Mouse (Mus musculus) brain, adult 2 months (tissue): ENCODE results near the gene 9130409I23Rik.

Experiments used
- DNase-seq: peaks from one replicate; pipeline ENCODE4 v3.0.0; 2011; ENCODE audit warnings: low read depth, low spot score

The 9130409I23Rik gene

DNA sequence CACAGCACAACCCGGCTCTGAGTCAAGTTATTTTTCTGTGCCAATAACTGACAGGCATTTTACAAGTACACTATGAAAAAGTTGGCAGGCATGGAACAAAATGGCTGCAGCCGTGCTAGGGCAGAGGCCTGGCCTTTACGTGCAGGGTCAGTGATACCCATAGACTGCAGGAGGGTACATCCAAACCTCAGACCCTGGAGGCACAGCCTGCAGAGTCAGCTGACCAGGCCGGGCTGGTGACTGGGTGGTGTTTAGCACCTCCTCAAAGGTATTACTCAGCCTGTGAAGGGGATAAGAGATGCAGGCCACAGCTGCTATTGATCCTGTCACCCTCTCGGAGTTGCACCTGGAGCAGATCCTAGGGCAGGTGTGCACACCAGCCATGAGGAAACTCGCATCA lies at the start of gene 9130409I23Rik:
TSS of gene 9130409I23Rik (plus strand) at position 301 of the 400 bp plus-strand sequence.
- no peak for DNase-seq

DNA sequence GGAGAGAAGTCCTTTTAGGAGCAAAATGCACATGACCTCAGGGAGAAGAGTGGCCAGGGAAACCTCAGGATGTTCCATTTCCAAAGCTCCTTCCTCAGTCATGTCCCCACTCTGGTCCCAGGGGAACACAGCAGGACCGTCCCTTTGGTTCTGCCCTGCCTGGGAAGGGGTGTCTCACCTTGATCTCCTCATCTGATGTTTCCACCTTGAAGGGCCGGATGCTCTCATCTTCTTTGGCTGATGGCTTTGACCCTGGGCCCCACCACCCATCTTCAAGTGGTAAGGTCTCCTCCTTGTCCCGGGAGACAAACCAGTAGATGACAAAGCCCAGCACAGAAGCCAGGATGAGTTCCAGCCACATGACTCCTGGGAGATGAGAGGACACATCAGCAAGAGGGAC lies 49.4 kb upstream of the 9130409I23Rik start:
- DNase-seq = no peak

DNA sequence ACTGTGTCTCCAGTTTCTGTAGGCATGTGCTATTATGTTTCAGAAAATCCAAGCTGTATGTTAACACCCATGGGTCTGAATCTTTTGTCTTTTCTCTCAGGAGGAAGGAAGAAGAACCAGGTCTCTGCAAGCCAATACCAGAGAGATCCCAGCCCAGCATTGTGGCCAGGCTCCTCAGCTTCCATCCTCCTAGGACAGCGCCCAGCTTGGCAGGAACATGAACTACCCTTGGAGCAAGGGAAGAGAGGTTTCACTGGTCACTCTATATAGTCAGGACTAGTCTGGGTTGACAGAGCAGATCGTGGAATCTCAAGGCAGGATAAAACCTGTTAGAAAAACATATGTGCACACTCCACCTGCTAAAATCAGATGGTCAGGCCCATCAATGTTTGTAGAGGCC lies 47.2 kb upstream of the 9130409I23Rik start:
- DNase-seq = no peak

DNA sequence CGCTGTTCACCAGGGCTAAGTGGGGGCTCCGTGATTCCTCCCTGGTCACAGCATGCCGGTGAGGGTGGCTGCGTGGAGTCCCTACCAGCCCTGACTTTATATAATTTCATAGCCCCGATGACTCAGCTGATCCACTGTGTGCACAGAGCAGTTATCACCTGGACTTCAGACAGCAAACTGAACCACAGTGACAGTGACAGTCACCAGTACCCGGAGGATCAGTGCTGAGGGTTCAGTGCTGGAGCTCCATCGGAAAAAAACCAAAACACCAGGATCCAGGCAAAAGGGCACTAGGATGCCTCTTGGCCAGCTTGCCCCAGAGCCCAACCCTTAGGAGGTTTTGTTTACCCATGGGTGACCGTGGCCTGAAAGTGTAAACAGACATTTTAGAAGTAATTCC lies 45.7 kb upstream of the 9130409I23Rik start:
- DNase-seq = no peak

DNA sequence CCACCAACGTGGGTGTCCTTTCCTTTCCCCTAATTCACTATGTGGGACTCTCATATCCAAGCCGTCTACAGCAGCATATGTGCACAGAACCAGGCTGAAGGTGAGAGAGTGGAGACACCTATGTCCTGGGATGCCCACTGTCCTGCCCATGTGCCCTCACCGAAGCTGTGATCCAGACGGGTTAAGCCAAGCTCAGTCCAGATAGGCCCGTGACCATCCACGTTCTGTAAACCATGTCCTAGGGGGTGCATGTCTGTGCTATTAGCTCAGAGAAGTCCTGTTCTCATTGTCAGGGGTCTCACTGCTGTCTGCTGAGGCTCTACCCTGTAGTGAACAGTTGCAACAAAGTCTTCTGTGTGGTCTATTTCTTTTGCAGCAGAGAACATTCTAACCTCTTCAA lies 43.2 kb upstream of the 9130409I23Rik start:
- no peak for DNase-seq

DNA sequence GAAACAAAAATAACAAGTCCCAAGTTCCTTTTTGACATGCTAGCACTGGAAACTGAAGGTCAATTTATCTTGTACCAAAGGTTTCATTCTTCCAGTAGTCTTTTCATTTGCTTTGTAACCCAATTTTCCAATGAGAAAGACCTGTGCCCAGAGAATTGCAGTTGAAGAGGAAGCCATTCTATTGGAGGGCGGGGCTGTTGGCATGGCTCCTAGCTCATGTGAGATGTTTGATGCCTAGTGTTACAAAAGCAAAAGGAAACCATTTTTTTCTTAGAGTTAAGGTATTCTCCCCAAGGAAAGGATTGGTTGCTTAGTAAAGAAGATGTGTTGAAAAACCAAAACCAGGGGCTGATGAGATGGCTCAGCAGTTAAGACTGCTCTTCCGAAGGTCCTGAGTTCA lies 42.8 kb upstream of the 9130409I23Rik start:
- DNase-seq = no peak

GRCm38 (mm10) chr1:181009011-181009590 lies 41.9 kb upstream of the 9130409I23Rik start:
- no peak for DNase-seq

- peak; percentile 92 for DNase-seq
Measured at GRCm38 (mm10) chr1:181009754-181010153, 41.3 kb upstream of the 9130409I23Rik start.

- no peak for DNase-seq
Measured at GRCm38 (mm10) chr1:181010171-181010932, 40.7 kb upstream of the 9130409I23Rik start.

GRCm38 (mm10) chr1:181011601-181012000 lies 39.4 kb upstream of the 9130409I23Rik start:
- no peak for DNase-seq

DNA sequence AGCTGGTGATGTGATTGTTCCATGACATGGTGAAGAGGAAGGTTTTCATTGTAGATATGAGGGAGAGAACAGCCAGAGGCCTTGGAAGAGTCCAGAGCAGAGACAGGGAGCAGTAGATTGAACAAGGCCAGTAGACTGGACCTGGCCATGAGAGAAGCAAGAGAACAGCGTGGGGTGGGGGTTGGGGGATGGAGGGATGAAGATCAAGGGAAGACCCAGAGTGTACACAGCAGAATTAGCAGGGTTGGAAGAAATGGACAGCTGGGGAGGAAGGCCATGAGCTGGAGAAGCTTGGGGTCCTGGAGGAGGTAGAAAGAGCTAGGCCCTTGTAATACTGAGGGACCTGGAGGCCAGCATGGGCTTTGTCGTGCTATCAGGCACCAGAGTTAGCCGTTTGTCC lies 38.6 kb upstream of the 9130409I23Rik start:
- no peak for DNase-seq

- no peak for DNase-seq
Measured at GRCm38 (mm10) chr1:181013446-181013845, 37.6 kb upstream of the 9130409I23Rik start.

- DNase-seq = peak; percentile 47
Measured at GRCm38 (mm10) chr1:181014731-181015500, 36.1 kb upstream of the 9130409I23Rik start.

DNA sequence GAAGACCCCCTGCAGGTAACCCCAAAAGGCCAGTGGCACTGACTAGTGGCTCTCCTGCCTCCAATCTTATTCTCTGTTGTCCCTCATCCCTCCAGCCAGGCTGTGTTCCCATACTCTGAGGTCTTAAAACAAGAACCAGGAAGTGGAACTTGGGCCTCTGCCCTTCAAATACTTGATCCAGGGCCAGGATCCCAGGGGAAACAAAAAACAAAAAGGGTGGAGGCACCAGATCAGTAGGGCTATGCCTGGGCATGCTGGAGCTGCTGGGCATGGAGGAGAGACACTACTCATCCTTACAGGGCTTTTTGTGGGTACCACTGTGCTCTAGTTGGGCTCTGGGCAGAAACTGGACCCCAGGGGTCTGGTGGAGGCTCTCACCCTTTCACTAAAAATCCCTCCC lies 35.5 kb upstream of the 9130409I23Rik start:
- peak; percentile 36 for DNase-seq

DNA sequence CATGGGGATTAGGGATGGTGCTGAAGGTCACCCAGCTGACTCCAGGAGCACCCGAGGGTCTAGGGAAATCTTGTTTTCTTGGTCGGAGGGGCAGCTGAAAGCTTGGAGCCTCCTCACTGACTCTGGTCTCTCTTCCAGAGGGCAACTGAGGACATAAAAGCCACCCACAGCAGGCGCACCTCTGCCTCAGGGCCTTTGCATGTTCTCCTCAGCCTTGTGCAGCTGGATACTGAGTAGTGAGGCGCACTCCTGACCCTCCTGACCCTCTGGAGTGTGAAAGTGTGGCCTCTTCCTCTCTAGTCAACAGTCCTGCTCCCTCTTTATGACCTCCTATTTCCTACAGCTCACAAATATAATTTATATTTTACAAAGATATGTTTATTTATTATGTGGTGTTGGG lies 35.0 kb upstream of the 9130409I23Rik start:
- no peak for DNase-seq

GRCm38 (mm10) chr1:181016532-181017131 lies 34.4 kb upstream of the 9130409I23Rik start:
- DNase-seq = peak; percentile 93

GRCm38 (mm10) chr1:181017212-181017711 lies 33.8 kb upstream of the 9130409I23Rik start:
- DNase-seq = peak; percentile 85

GRCm38 (mm10) chr1:181017890-181018420 lies 33.1 kb upstream of the 9130409I23Rik start:
- no peak for DNase-seq

DNA sequence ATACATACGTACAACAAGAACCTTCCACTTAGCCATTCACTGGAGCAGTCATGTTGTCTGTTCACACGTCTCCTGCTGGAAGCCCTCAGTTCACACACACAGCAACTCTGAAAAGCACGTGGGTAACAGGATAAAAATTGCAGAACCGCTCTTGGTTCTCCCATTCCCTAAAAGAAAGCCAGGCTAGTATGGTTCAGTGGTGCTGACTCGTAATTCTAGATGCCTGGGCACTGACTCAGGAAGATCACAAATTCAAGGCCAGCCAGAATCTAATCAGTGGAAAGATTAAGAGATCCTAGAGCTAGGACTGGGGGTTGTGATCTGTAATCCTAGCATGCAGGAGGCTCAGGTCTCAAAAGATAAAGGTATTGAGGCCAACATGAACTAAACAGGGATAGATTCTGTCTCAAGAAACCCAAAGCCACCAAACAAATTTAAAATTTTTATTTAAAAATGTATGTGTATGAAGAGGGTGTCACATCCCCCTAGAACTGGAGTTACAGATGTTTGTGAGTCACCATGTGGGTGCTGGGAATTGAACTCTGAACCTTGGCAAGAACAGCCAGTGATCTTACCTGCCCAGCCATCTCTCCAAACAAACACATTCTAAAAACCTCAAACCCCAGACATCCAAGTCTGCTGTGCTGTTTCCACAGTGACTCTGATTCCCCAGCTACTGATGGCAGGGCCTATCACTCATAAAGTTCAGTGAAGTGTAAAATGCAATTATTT lies 30.1 kb upstream of the 9130409I23Rik start, which contains the start of gene Ephx1:
TSS of gene Ephx1 (minus strand) at position 149 of the 732 bp plus-strand sequence.
- DNase-seq = no peak

GRCm38 (mm10) chr1:181021488-181021865 lies 29.6 kb upstream of the 9130409I23Rik start:
- DNase-seq = no peak

DNA sequence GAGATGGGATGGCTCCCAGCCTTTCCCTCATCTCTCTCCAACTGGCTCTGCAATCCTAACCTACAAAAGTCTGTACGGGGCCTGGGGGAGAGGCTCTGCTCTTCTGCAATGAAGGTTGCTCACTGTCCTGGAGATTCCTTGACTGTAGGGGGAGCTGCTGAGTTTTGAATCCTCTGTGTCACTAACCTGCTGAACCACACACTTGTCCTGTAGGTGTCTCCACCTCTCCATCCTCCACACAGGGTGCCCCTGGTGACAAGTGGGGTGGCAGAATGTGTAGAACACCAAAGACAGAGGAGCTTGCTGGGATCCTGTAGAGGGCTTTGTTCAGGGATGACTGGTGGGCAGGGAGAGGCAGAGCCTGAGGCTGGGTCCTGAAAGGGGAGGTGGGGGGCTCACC lies 28.8 kb upstream of the 9130409I23Rik start:
- peak; percentile 79 for DNase-seq
